ENCODE assay signal across 12 mouse cellular contexts in genomic region chrX:10720391-10720790, GRCm38 (mm10). TPM values are rescaled to one million over a fixed set of nuclear protein-coding genes. Genes with fewer than 3 reads are reported as not detected.
DNase-seq lines count a peak whose midpoint lies in the region; ATAC-seq and TF ChIP-seq lines count a peak whose summit lies in the region.
"Had no signal": no experiment of that assay in that cellular context is flagged by ENCODE, and none has a peak within 500 bp of the region (broad histone marks: within the 10 kb centered on the region; RNA-seq: fewer than 3 reads in every experiment).

No protein-coding gene starts in this region.

- no peak for TF ChIP-seq CTCF in brain, embryonic 14.5 days (IDR thresholded peaks at IDR 0.05; ENCODE audit: borderline replicate concordance, extremely low read depth, insufficient read depth, insufficient read length)
- no peak for TF ChIP-seq CTCF in midbrain, postnatal 0 days (IDR thresholded peaks at IDR 0.05)

- H3K27me3 ChIP-seq in intestine, embryonic 16.5 days (replicated peaks; ENCODE audit: control insufficient read depth, insufficient read depth, low read length): no peaks in the 10 kb centered on the region
- no peaks in the 10 kb centered on the region for H3K27me3 ChIP-seq in intestine, embryonic 15.5 days (replicated peaks)
- H3K27me3 ChIP-seq in hindbrain, embryonic 16.5 days (replicated peaks; ENCODE audit: control insufficient read depth, insufficient read depth, low read length): no peaks in the 10 kb centered on the region
- H3K27me3 ChIP-seq in midbrain, postnatal 0 days (ENCODE audit: insufficient read depth, low read length): no peaks in the 10 kb centered on the region

- TF ChIP-seq POLR2A in brain, embryonic 14.5 days (IDR thresholded peaks at IDR 0.05; ENCODE audit: borderline replicate concordance, extremely low read depth, insufficient read depth, insufficient read length, poor library complexity, severe bottlenecking): no peak

- WGBS in intestine, embryonic 16.5 days: 25% methylated on average over 6 of the region's 6 CpGs
- 35% methylated on average over 6 of the region's 6 CpGs for WGBS in intestine, embryonic 15.5 days
- WGBS in hindbrain, embryonic 16.5 days: 24% methylated on average over 6 of the region's 6 CpGs
- 33% methylated on average over 6 of the region's 6 CpGs for WGBS in midbrain, postnatal 0 days

- no peak overlapping the region for H3K4me3 ChIP-seq in intestine, embryonic 16.5 days (ENCODE audit: low read length)
- no peak overlapping the region for H3K4me3 ChIP-seq in intestine, embryonic 15.5 days (replicated peaks)
- H3K4me3 ChIP-seq in hindbrain, embryonic 16.5 days (ENCODE audit: low read length): no peak overlapping the region
- no peak overlapping the region for H3K4me3 ChIP-seq in midbrain, postnatal 0 days (ENCODE audit: low read depth, low read length)
- H3K4me3 ChIP-seq: limb, embryonic 15.5 days had no signal

- H3K27ac ChIP-seq in intestine, embryonic 16.5 days (ENCODE audit: low read length): no peak overlapping the region
- no peak overlapping the region for H3K27ac ChIP-seq in intestine, embryonic 15.5 days
- H3K27ac ChIP-seq in hindbrain, embryonic 16.5 days (ENCODE audit: low read depth, low read length): no peak overlapping the region
- H3K27ac ChIP-seq in midbrain, postnatal 0 days (ENCODE audit: low read depth, low read length): no peak overlapping the region
- H3K27ac ChIP-seq: limb, embryonic 15.5 days had no signal

- no peak for ATAC-seq in intestine, embryonic 16.5 days
- ATAC-seq in intestine, embryonic 15.5 days: no peak
- no peak for ATAC-seq in hindbrain, embryonic 16.5 days
- ATAC-seq in midbrain, postnatal 0 days (ENCODE audit: low FRiP score): no peak
- ATAC-seq in cerebellum, adult (ENCODE audit: insufficient number of reproducible peaks, low FRiP score, low TSS enrichment): no peak
- ATAC-seq in granulocyte monocyte progenitor cell, adult 5-6 weeks (replicated peaks; ENCODE audit: poor library complexity, severe bottlenecking): no peak

- DNase-seq in brain, embryonic 14.5 days (ENCODE audit: low read depth): peak; percentile 8
- DNase-seq in midbrain, postnatal 0 days (ENCODE audit: low spot score): no peak
- no peak for DNase-seq in urinary bladder, postnatal 4 days (ENCODE audit: low spot score in 2 of 2)
- DNase-seq: cerebellum, postnatal 36 days; gastrocnemius, postnatal 25 days; right cerebral cortex, postnatal 25 days had no signal

- no peaks in the 10 kb centered on the region for H3K9me3 ChIP-seq in intestine, embryonic 16.5 days (ENCODE audit: control insufficient read depth, low read length)
- H3K9me3 ChIP-seq in intestine, embryonic 15.5 days: no peaks in the 10 kb centered on the region
- H3K9me3 ChIP-seq in hindbrain, embryonic 16.5 days (ENCODE audit: control insufficient read depth, low read length): no peaks in the 10 kb centered on the region
- no peaks in the 10 kb centered on the region for H3K9me3 ChIP-seq in midbrain, postnatal 0 days (ENCODE audit: low read length)
- H3K9me3 ChIP-seq: limb, embryonic 15.5 days had no signal

- H3K4me2 ChIP-seq in intestine, embryonic 16.5 days (ENCODE audit: low read depth, low read length): peak overlapping the region; percentile 19; the same call in 1 of the 2 replicates
- H3K4me2 ChIP-seq in intestine, embryonic 15.5 days (replicated peaks): no peak overlapping the region
- H3K4me2 ChIP-seq in hindbrain, embryonic 16.5 days (ENCODE audit: low read length): peak overlapping the region; percentile 33
- peak overlapping the region; percentile 66 for H3K4me2 ChIP-seq in midbrain, postnatal 0 days (ENCODE audit: low read depth, low read length, poor library complexity, severe bottlenecking)
- H3K4me2 ChIP-seq: limb, embryonic 15.5 days had no signal

- 0 out of 2 replicates have a peak, but pooled peaks cover 3% of the 10 kb centered on the region for H3K4me1 ChIP-seq in intestine, embryonic 16.5 days (ENCODE audit: control insufficient read depth, insufficient read depth, low read length)
- H3K4me1 ChIP-seq in intestine, embryonic 15.5 days (replicated peaks): no peaks in the 10 kb centered on the region
- H3K4me1 ChIP-seq in hindbrain, embryonic 16.5 days (ENCODE audit: control insufficient read depth, insufficient read depth, low read depth, low read length): no peaks in the 10 kb centered on the region
- H3K4me1 ChIP-seq in midbrain, postnatal 0 days (ENCODE audit: insufficient read depth, low read length): no peaks in the 10 kb centered on the region

- H3K9ac ChIP-seq in intestine, embryonic 16.5 days (ENCODE audit: low read depth, low read length): no peak overlapping the region
- no peak overlapping the region for H3K9ac ChIP-seq in intestine, embryonic 15.5 days
- H3K9ac ChIP-seq in hindbrain, embryonic 16.5 days (ENCODE audit: low read depth, low read length): no peak overlapping the region
- no peak overlapping the region for H3K9ac ChIP-seq in midbrain, postnatal 0 days (replicated peaks; ENCODE audit: low read length, poor library complexity, severe bottlenecking)
- H3K9ac ChIP-seq: limb, embryonic 15.5 days had no signal

- no peaks in the 10 kb centered on the region for H3K36me3 ChIP-seq in intestine, embryonic 16.5 days (ENCODE audit: control insufficient read depth, insufficient read depth, low read length)
- no peaks in the 10 kb centered on the region for H3K36me3 ChIP-seq in intestine, embryonic 15.5 days
- no peaks in the 10 kb centered on the region for H3K36me3 ChIP-seq in hindbrain, embryonic 16.5 days (ENCODE audit: control insufficient read depth, insufficient read depth, low read length)
- no peaks in the 10 kb centered on the region for H3K36me3 ChIP-seq in midbrain, postnatal 0 days (ENCODE audit: insufficient read depth, low read length)
- H3K36me3 ChIP-seq: limb, embryonic 15.5 days had no signal

RNA-seq across cellular contexts. Expression of gene Mid1ip1, which starts 5.6 kb away (rescaled TPM):
- polyA plus RNA-seq in intestine, embryonic 16.5 days (2015; fragmentation: Nextera tagmentation; extraction: Ambion mirVana): 75.5 and 78.7 TPM in 2 replicates
- polyA plus RNA-seq in intestine, embryonic 15.5 days (2015; fragmentation: Nextera tagmentation; extraction: Ambion mirVana): 82.1 and 86.5 TPM in 2 replicates
- polyA plus RNA-seq in brain, embryonic 14.5 days (2012; rRNA removed): 41.7 and 51.6 TPM in 2 replicates
- 128 and 136 TPM in 2 replicates for polyA plus RNA-seq in hindbrain, embryonic 16.5 days (2015; fragmentation: Nextera tagmentation; extraction: Ambion mirVana)
- 95.2 and 102 TPM in 2 replicates for total RNA-seq in midbrain, postnatal 0 days (2014; rRNA removed)
- polyA plus RNA-seq in midbrain, postnatal 0 days (2015; fragmentation: Nextera tagmentation; extraction: Ambion mirVana): 97.8 and 106 TPM in 2 replicates
- total RNA-seq in granulocyte monocyte progenitor cell, adult 5-6 weeks (2014; fragmentation: Nextera tagmentation): 22.5 and 35.0 TPM in 2 replicates
- 60.4 and 78.9 TPM in 2 replicates for total RNA-seq in granulocyte monocyte progenitor cell, adult 5-6 weeks (2017)
